Mouse (Mus musculus): Measurements from ENCODE around the gene Chst11. TPM values are rescaled to one million over a fixed set of nuclear protein-coding genes. Genes with fewer than 3 reads are reported as not detected.
A peak's percentile ranks its signal among the peaks of the same experiment; 100 is the strongest.

Chst11 gene
- total RNA-seq, 2 experiments from 2014 or later = 20.0 to 20.4 TPM

DNA sequence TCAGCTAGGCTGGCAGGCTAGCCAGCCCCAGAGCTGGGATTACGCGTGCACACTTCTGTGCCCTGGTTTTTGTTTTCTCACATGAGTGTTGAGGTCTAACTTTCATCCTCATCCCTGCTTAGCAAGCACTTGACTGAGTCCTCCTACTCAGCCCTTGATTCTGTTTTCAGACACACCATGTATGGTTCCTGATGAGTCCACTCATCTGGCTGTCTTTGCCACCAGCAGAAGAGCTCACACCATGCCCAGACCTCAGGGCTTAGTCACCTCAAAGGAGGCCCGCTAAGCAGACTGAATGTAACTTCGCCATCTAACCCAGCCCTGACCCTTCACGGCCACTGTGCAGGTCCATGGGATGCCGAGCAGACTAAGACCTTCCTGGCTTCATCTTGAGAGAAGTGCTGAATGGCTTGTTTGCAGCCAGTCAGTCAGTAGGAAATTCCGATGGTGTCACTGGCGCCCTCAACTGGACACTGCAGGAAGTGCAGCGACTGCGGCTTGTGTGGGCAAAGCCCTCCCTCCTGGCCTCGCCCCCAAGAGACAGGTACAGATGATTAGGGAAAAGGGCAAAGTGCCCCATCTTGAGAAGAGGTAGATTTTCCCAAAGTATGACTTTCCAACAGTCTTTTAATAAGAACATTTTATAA, 212.5 kb downstream of the Chst11 start:
- ATAC-seq (replicated peaks; ENCODE audit: poor library complexity) = peak; percentile 89

- ATAC-seq (replicated peaks; ENCODE audit: poor library complexity) = no peak
These were observed 213.4 kb downstream of the Chst11 start for GRCm38 (mm10) chr10:83198692-83199091.

DNA sequence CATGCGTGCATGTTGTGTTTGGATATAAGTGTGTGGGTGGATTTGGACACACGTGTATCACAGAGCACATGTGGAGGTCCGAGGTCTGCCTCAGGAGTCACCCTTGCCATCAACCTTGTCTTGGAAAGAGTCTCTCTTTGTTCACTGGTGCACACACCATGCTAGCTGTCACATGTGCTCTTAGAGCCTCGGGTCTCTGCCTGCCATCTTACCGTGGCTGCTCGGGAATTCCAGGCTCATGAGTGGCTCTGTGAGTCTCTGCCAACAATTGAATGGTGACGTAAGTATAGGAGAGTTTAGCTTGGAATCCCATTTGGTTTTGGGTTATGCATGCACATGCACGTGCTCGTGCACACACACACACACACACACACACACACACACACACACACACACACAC, 214.0 kb downstream of the Chst11 start:
- ATAC-seq (replicated peaks; ENCODE audit: poor library complexity) = no peak

GRCm38 (mm10) chr10:83201525-83201924, 216.2 kb downstream of the Chst11 start:
- ATAC-seq (replicated peaks; ENCODE audit: poor library complexity) = no peak

- no peak for ATAC-seq (replicated peaks; ENCODE audit: poor library complexity)
These were observed 217.8 kb downstream of the Chst11 start for GRCm38 (mm10) chr10:83202906-83203702.

DNA sequence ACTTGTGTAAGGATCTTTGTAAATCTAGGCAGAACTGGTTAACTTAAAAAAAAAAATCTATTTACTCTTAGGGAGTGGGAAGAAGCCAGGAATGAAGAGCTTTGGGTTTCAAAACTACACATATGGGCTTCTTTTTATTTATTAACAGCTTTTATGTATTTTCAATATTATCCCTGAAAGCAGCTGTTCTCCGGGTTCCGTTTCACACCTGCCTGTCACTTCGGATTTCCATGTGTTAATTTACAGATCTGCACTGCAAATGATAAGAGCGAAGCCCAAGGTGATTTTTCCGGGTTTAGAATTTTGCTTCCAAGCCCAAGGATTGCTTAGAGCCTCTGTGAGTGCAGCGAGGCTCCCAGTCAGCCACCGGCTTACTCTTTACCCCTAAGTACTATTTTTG, 223.1 kb downstream of the Chst11 start:
- ATAC-seq (replicated peaks; ENCODE audit: poor library complexity) = no peak

GRCm38 (mm10) chr10:83209388-83209787, 224.1 kb downstream of the Chst11 start:
- no peak for ATAC-seq (replicated peaks; ENCODE audit: poor library complexity)

GRCm38 (mm10) chr10:83210122-83210521, 224.8 kb downstream of the Chst11 start:
- ATAC-seq (replicated peaks; ENCODE audit: poor library complexity) = no peak

GRCm38 (mm10) chr10:83210968-83211583, 225.8 kb downstream of the Chst11 start:
- ATAC-seq (replicated peaks; ENCODE audit: poor library complexity) = no peak

- no peak for ATAC-seq (replicated peaks; ENCODE audit: poor library complexity)
These were observed 227.3 kb downstream of the Chst11 start for GRCm38 (mm10) chr10:83212618-83213017.

GRCm38 (mm10) chr10:83215559-83215958, 230.3 kb downstream of the Chst11 start:
- ATAC-seq (replicated peaks; ENCODE audit: poor library complexity) = peak; percentile 83

DNA sequence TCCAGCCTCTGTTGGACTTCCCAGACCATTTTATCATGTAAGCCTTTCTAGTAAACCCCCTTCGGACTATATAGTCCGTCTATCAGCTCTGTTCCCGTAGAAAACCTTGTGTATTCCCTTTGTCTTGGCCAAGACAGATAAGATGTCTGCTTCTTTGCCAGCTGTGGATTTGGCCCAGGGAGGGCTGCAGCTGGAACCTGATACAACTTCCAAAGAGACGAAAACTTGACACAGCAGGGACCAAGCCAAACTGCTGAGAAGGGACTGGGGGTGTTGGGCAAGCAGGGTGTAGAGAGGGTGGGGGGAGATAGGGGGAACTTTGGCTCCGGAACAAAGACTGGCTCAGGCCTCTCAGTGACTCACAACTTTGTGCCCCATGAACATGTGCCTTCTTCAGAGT, 232.0 kb downstream of the Chst11 start:
- ATAC-seq (replicated peaks; ENCODE audit: poor library complexity) = no peak

GRCm38 (mm10) chr10:83218778-83219177, 233.5 kb downstream of the Chst11 start:
- ATAC-seq (replicated peaks; ENCODE audit: poor library complexity) = no peak

DNA sequence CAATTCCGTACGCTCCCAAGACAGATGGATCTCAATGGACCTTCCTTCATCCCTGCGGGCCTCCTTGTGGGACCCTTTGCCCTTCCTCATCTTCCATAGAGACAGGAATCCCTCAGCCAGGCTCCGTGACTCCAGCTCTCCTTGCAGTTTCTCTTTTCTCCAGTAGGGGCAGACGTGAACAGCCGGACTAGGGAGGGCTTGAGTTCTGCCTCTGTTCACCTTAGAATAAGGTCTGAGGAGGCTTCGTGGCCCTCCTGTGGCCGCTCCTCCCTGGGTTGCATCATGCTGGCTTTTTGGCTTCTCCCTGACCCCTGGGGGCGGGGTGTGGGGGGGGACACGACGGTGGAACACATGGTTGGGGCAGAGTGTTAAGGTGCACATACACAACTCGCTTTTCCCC, 234.4 kb downstream of the Chst11 start:
- ATAC-seq (replicated peaks; ENCODE audit: poor library complexity) = peak; percentile 70

GRCm38 (mm10) chr10:83220217-83220616, 234.9 kb downstream of the Chst11 start:
- ATAC-seq (replicated peaks; ENCODE audit: poor library complexity) = no peak

GRCm38 (mm10) chr10:83220847-83221246, 235.5 kb downstream of the Chst11 start:
- ATAC-seq (replicated peaks; ENCODE audit: poor library complexity) = peak; percentile 48

DNA sequence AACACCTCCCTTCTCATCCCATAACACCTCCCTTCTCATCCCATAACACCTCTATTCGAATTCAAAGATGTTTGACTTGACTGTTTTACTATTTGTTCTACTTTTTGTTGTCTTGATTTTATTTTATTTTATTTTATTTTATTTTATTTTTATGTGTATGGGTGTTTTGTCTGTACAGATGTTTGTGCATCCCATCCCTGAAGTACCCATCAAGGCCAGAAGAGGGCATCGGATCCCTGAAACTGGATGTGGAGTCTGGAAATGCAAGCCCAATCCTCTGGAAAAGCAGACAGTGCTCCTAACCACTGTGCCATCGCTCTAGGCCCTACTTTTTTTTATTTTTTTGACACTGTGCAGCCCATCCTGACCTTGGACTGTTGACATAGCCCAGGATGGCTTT, 239.7 kb downstream of the Chst11 start:
- ATAC-seq (replicated peaks; ENCODE audit: poor library complexity) = peak; percentile 46; the same call in 1 of the 2 replicates

GRCm38 (mm10) chr10:83228626-83229025, 243.3 kb downstream of the Chst11 start:
- ATAC-seq (replicated peaks; ENCODE audit: poor library complexity) = no peak

- peak; percentile 86 for ATAC-seq (replicated peaks; ENCODE audit: poor library complexity)
These were observed 248.7 kb downstream of the Chst11 start for GRCm38 (mm10) chr10:83233967-83234366.

DNA sequence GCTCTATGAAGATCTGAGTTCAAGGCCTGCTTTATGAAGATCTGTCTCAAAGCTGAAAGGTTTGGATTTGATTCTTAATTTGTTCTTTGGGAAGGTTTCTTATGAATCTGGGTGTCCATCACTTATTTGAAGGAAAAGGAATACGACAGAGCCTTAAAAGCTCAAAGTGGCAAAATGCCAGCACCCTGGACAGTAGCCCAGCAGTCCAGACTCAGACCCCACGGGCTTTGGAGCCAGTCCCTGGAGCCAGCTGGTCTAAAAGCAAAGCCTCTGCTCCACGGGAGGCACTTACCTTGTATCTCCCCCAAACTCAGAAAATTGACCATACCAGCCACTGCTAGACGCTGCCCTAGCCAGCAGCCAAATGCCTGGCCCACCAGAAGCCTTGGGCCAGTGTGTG, 249.1 kb downstream of the Chst11 start:
- no peak for ATAC-seq (replicated peaks; ENCODE audit: poor library complexity)

- ATAC-seq (replicated peaks; ENCODE audit: poor library complexity) = no peak
These were observed 256.9 kb downstream of the Chst11 start for GRCm38 (mm10) chr10:83242106-83242686.

- no peak for ATAC-seq (replicated peaks; ENCODE audit: poor library complexity)
These were observed 258.8 kb downstream of the Chst11 start for GRCm38 (mm10) chr10:83244131-83244530.
